Mouse (Mus musculus) embryonic stem cell, embryonic (primary cell): ENCODE measurements at regions not wholly inside any gene's neighbourhood (a gene's known extent, or its start where the extent isn't known, plus 50 kb on each side); places are given as distances from the start of the nearest gene placed in this dataset.
"Not testable (repeated sequence)": the region's sequence is repeated elsewhere in the genome, so short reads cannot be mapped to it uniquely, and the experiment has no call there.

Source experiments
- CTCF ChIA-PET, 4 experiments: fragments of 300-600 bp in 2 of 4; fragments of 350-600 bp in 2 of 4; sonication (Branson Sonifier 250); formaldehyde crosslinking; loops; one replicate each; lab custom pipeline; 2022; ENCODE audit warnings: inconsistent platforms in 2 of 4; lab: Charles Lee
- POLR2A ChIA-PET, 4 experiments: fragments of 300-600 bp in 2 of 4; fragments of 350-600 bp in 2 of 4; sonication (Branson Sonifier 250); formaldehyde crosslinking; loops; one replicate each; lab custom pipeline; 2022; ENCODE audit warnings: antibody characterized with exemption in 4 of 4, inconsistent platforms in 1 of 4; lab: Charles Lee

GRCm38 (mm10) chr6:63044984-63045383, 210.7 kb upstream of the Grid2 start:
- CTCF ChIA-PET: no interaction called here

GRCm38 (mm10) chr6:63064576-63064975, 191.1 kb upstream of the Grid2 start:
- POLR2A ChIA-PET: interaction anchor here in 1 of 4 experiments (0.6 kb wide), 1 partner anchor 638 kb away, joined by 3 read pairs; no protein-coding TSS in a partner anchor
- CTCF ChIA-PET: interaction anchor here in 1 of 4 experiments (0.6 kb wide), 1 partner anchor 1097 kb away, joined by 4 read pairs; no protein-coding TSS in a partner anchor

More at GRCm38 (mm10) chr6:63044984-63045383, 210.7 kb upstream of the Grid2 start:
- POLR2A ChIA-PET: no interaction called here

- ChIA-PET CTCF (no interaction called here), POLR2A (no interaction called here)
These were observed 167.5 kb upstream of the Grid2 start for GRCm38 (mm10) chr6:63088225-63088624.

GRCm38 (mm10) chr6:63128834-63129233, 126.8 kb upstream of the Grid2 start:
- POLR2A ChIA-PET: interaction anchor here in 1 of 4 experiments (0.5 to 0.7 kb wide), 2 partner anchors 9 to 133 kb away, joined by 3 read pairs; no protein-coding TSS in a partner anchor
- CTCF ChIA-PET: not testable (repeated sequence)

- POLR2A ChIA-PET: no interaction called here
These were observed 106.4 kb upstream of the Grid2 start for GRCm38 (mm10) chr6:63149300-63149699.

GRCm38 (mm10) chr6:63180210-63180609, 75.5 kb upstream of the Grid2 start:
- CTCF ChIA-PET: no interaction called here
- POLR2A ChIA-PET: no interaction called here

More at GRCm38 (mm10) chr6:63149300-63149699, 106.4 kb upstream of the Grid2 start:
- CTCF ChIA-PET: no interaction called here
